Mouse (Mus musculus) spleen, postnatal 4 days (tissue): Measurements from ENCODE around the gene Slc48a1.

Experiments
- DNase-seq, 2 experiments: peaks; one replicate each; pipeline ENCODE4 v3.0.0; 2022; ENCODE audit warnings: low spot score in 2 of 2

Slc48a1 gene

DNA sequence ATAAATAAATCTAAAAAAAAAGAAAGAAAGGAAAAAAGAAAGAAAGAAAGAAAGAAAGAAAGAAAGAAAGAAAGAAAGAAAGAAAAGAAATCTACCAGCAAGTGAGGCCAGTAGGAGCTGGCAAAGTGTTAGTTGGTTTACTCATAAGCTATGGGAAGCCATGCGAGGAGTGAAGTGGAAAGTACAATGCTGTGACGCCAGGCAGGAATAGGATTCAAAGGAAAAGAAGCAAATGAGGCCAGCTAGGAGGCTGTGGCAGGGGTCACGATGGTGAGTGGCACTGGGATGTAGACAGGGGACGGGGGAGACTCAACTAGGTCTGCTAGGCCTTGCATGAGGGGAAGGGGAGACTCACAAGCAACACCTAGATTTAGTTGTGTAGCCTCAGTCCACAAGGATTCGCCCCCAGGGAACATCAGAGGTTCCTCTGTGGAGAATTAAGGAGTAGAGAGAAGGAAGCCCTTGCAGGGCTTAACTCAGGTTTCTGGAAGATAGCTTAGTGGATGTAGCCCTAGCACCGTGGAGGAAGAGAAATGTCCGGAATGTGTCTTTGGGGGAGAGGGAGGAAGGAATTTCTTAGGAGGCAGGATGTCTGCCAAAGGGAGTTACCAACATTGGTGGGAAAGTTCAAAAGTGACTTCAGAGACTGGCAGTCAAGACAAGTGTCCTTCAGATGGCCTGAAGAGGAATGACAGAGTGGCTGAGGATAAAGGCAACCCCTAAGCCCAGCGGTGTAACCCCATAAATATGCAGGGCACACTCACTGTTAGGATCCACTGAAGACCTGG, at the start of gene Slc48a1:
Slc48a1 (plus strand) TSS at position 210 of the 788 bp plus-strand sequence.
- no peak for DNase-seq

GRCm38 (mm10) chr15:97728804-97729203, 49.5 kb upstream of the Slc48a1 start:
- no peak for DNase-seq

DNA sequence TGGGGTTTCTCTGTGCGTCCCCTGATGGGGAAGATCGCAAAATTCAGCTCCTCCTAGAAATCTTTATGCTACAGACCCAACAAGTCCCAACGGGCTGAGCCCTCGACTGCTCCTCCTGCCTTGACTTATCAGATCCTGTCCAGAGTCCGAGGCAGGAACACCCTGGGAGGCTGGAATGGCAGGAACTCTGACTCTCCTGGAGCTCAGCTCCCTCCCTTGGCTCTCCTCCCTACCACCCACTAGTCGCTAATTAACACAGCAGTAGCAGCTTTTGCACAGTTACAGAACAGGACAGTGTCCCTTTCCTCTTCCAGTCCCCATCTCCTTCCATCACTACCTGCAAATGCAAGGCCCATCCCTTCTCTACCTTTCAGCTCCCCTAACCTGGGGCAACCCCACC, 48.0 kb upstream of the Slc48a1 start:
- DNase-seq: no peak

GRCm38 (mm10) chr15:97731111-97731510, 47.2 kb upstream of the Slc48a1 start, which contains the start of gene Endou:
TSS of gene Endou (minus strand) at chr15:97731339.
- no peak for DNase-seq

- DNase-seq: no peak
These were observed 46.3 kb upstream of the Slc48a1 start for GRCm38 (mm10) chr15:97731988-97732387.

- DNase-seq: no peak
These were observed 39.4 kb upstream of the Slc48a1 start for GRCm38 (mm10) chr15:97738923-97739322.

- no peak for DNase-seq
These were observed 38.0 kb upstream of the Slc48a1 start for GRCm38 (mm10) chr15:97740283-97740732.

DNA sequence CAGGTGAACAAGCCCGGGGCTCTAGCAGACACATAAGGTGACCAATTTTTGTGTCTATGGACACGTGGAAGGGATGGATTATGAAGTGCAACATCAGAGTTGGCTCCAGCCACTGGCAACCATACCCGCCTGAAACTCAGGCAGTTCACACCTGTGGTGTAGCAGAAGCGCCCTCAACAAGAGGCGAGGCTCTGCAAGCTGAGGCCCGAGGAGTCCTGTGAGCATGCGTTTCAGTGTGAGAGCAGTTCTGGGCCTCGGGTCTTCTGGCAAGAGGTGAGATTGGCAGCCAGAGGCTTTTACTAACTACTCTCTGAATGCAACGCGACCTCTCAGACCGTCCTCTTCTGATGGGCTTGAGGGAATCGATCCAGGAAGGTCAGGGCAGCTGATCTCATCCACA, 36.7 kb upstream of the Slc48a1 start:
- no peak for DNase-seq

GRCm38 (mm10) chr15:97742074-97742473, 36.2 kb upstream of the Slc48a1 start:
- DNase-seq: no peak

DNA sequence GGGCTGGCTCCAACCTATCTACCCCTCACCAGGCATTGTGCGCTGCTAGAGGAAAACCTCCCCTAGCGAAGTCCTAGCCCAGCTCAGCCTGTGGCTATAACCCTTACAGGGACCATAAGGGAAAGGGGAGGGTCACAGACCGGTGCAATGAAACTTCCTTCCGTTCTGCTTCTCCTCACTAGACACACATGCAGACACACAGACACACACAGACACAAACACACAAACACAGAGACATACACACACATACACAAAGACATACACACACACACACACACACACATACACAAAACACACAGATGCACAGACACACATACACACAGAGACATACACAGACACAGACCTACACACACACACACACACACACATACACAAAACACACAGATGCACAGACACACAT, 35.7 kb upstream of the Slc48a1 start:
- DNase-seq: no peak

- no peak for DNase-seq
These were observed 35.1 kb upstream of the Slc48a1 start for GRCm38 (mm10) chr15:97743210-97743609.

DNA sequence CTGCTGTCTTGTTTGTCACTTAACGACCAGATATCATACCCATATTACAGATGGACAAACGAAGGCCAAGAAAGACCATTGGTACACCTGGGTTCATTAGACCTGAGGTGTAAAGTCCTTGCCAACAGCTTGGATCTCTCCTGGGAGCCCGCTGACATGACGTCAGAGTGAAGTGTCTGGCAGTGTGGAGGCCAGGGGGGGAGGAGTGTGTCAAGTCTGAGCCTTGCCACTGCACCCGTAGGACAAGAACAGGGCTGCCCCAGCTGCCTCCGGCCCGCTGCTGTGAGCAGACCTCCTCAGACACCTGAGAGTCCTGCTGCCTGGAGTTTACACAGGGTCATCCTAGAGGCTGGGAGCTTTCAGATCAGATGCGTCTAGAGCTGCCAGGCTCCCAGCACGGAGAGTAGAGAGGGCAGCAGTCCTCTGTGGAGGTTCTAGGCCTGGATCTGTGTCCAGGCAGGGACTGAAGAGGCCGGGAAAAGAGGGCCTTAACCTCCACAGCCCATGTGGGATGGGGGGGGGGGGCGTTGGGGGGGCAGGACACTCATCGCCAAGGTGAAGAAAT, 34.3 kb upstream of the Slc48a1 start:
- DNase-seq: no peak

GRCm38 (mm10) chr15:97744930-97745329, 33.4 kb upstream of the Slc48a1 start:
- peak in 1 of 2 experiments; percentile 70 for DNase-seq

DNA sequence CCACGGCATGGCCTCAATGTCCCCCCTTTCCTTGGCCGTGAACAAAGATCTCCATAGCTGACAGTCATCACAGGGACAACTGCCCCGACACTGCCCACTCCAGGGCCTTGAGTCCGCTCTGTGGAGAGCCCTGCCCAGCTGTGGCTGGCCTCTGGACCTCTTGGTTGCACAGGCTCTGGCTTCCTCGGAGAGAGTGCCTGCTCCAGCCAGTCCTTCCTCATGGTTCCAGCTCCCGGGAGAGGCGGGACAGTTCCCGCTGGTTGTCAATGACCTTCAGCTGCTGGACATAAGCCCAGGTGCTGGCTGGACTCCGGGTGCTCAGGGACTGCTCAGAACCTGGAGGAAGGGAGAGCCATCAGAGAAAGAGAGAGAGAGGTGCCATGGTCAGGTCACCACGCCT, 33.0 kb upstream of the Slc48a1 start:
- DNase-seq: no peak

- DNase-seq: no peak
These were observed 32.0 kb upstream of the Slc48a1 start for GRCm38 (mm10) chr15:97746278-97746677.

- DNase-seq: no peak
These were observed 31.6 kb upstream of the Slc48a1 start for GRCm38 (mm10) chr15:97746748-97747147.

DNA sequence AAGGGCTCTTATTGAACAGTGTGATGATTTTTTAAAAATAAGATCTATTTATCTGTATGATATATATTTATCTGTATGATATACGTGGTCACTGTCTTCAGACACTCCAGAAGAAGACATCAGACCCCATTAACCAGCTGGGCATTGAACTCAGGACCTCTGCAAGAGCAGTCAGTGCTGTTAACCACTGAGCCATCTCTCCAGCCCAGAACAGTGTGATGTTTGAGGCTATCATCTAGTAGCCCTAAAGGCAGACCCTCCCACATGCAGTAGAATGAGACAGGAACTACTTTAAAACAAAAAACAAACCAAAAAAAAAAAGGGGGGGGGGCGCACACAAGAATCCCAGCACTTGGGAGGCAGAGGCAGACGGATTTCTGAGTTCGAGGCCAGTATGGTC, 30.8 kb upstream of the Slc48a1 start:
- DNase-seq: no peak

DNA sequence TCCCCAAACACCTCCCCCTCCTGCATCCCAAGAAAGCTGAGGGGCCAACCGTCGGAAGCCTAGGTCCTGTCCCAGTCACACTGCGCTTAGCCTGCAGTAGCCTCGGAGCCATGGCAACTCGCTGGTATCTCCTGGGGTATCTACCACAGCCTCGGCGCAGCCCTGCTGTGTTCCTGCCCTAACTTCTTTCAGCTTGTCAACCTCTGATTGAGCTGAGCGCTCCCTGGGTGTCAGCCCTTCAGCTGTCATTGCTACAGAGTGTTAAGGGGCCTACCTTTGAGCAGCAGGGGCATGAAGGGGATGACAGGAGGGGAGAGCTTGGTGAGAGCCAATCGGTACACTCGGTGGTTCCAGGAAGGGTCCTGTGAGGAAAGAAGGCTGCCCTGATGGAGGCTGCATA, 30.0 kb upstream of the Slc48a1 start:
- no peak for DNase-seq

DNA sequence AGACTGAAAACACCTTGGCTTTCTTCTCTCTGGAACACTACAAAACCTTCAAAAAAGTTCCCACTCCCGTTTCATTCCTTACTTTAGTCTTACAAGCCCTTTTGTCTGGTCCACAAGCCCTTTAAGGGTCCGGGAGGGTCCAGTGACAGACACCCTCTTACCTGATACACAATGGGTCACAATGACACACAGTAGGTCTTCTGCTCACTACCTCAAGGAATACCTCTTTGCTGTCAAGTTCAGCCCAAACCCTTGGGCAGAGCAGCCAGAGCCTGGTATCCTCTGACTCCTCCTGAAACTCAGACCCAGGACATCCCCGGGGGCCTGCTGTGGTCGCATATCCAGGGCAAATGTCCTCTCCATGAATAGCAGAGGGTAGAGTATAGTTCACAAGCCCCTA, 29.4 kb upstream of the Slc48a1 start:
- no peak for DNase-seq

DNA sequence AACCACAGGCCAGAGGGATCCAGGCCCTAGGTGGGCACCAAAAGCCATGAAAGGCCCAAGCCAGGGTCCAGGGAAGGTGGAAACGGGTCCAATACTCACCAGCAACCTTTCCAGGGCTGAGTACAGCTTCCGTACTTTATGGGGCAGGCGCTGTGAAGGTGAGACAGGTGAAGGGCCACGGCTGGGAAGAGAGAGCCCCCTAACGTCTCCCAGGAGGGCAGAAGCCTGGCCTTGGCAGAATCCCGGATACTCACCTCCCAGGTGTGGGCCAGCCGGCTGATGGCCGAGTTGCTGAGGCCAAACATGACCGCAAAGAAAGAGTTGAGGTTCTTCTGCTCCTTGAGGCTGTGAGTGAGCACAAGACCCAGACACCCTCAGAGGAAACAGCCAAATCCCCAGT, 28.9 kb upstream of the Slc48a1 start:
- DNase-seq: no peak

- no peak for DNase-seq
These were observed 28.5 kb upstream of the Slc48a1 start for GRCm38 (mm10) chr15:97749841-97750240.

- peak; percentile 72 to 84 for DNase-seq
These were observed 27.6 kb upstream of the Slc48a1 start for GRCm38 (mm10) chr15:97750697-97751096.

- DNase-seq: no peak
These were observed 26.6 kb upstream of the Slc48a1 start for GRCm38 (mm10) chr15:97751676-97752075.
